Mouse (Mus musculus): ENCODE results near the gene Setdb1. TPM values are rescaled to one million over a fixed set of nuclear protein-coding genes. Genes with fewer than 3 reads are reported as not detected.

Gene Setdb1
- total and polyA plus RNA-seq, 3 experiments = 101 to 116 TPM; not detected in 1

DNA sequence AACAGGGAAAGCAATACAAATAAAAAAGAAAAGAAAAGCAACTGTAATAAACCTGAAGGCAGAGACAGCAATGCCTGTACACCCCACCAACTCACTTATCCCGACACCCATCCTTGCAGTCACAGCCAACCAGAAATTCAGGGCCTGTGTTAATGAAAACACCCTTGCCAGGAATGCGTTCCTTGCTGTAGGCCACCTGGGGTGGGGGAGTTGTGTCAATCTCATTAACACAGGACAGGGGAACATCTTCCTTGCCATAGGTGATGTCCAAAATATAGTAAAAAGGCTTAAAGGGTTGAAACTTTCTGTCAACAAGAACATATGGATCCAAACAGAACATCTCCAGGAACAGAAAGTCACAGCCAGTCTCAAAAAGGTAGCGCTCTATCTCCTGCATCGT is 18.8 kb downstream of the Setdb1 start:
- DNase-seq (ENCODE audit: low read depth, low spot score) = no peak
- peaks cover 0 to 90% of the 10 kb centered on the region in 2 experiments; a peak in 2 of 4 replicates for H3K36me3 ChIP-seq (ENCODE audit: control insufficient read depth in 1 of 2, insufficient read depth in 2 of 2, low read length in 2 of 2)

DNA sequence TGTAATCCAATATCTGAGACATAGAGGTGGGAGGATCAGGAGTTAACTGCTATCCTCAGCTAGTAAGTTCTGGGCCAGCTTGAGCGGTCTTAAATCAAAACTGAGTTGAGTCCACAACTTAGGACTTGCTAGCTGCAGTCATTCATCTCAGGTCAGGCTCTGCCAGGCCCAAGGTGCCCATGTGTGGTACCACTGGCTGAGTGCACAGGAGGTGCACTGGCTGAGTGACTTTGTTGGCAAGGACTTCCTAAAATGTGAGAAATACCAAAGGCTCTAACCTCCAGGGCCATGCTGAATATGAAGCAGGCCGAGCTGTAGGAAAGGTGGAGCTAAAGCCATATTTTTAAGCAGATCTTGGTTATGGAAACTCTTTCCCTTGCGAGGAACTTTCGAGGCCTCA is 19.7 kb downstream of the Setdb1 start:
- TF ChIP-seq POLR2A (IDR thresholded peaks at IDR 0.05; ENCODE audit: control insufficient read depth in 1 of 2, insufficient read depth in 1 of 2, low read depth in 1 of 2, low read length in 2 of 2, poor library complexity in 1 of 2) (peak in 1 of 2 experiments; percentile 33; a peak in 1 of 4 replicates), ELF1 (IDR thresholded peaks at IDR 0.05; ENCODE audit: low read depth, low read length) (no peak), POLR2AphosphoS2 (IDR thresholded peaks at IDR 0.05; ENCODE audit: low read length) (peak; percentile 48; the same call in 1 of the 2 replicates), SIN3A (IDR thresholded peaks at IDR 0.05; ENCODE audit: low read length) (no peak), ZC3H11A (IDR thresholded peaks at IDR 0.05; ENCODE audit: low read depth, low read length) (no peak)
- Histone ChIP-seq H3K9me3 (replicated peaks; ENCODE audit: insufficient read depth, low read length) (no peaks in the 10 kb centered on the region), H3K36me3 (ENCODE audit: control insufficient read depth in 1 of 2, insufficient read depth in 2 of 2, low read length in 2 of 2) (peaks cover 0 to 89% of the 10 kb centered on the region in 2 experiments; a peak in 2 of 4 replicates), H3K4me3 (ENCODE audit: control insufficient read depth in 1 of 2, insufficient read depth in 1 of 2, low read depth in 2 of 2, low read length in 2 of 2) (no peak overlapping the region), H3K27me3 (ENCODE audit: control insufficient read depth in 1 of 2, insufficient read depth in 2 of 2, low read length in 2 of 2) (no peaks in the 10 kb centered on the region), H3K4me1 (ENCODE audit: control insufficient read depth in 1 of 2, insufficient read depth in 2 of 2, low read length in 2 of 2) (no peaks in the 10 kb centered on the region), H3K27ac (ENCODE audit: control insufficient read depth, low read depth, low read length) (no peak overlapping the region), H3K9ac (ENCODE audit: control insufficient read depth, low read depth, low read length, poor library complexity, severe bottlenecking) (no peak overlapping the region), H3K79me2 (ENCODE audit: control insufficient read depth, insufficient read depth, low read length, poor library complexity) (no peaks in the 10 kb centered on the region)
- no peak for DNase-seq (ENCODE audit: low read depth, low spot score)

More for the DNA sequence above, 18.8 kb downstream of the Setdb1 start:
- H3K9me3 ChIP-seq (replicated peaks; ENCODE audit: insufficient read depth, low read length) = no peaks in the 10 kb centered on the region
- TF ChIP-seq ETS1 (IDR thresholded peaks at IDR 0.05; ENCODE audit: low read depth, low read length) = no peak
- no peak for TF ChIP-seq MYB (IDR thresholded peaks at IDR 0.05; ENCODE audit: low read depth, low read length)
- no peak for TF ChIP-seq E2F4 (IDR thresholded peaks at IDR 0.05; ENCODE audit: borderline replicate concordance, low read depth, low read length)
- no peak for TF ChIP-seq CHD1 (IDR thresholded peaks at IDR 0.05; ENCODE audit: low read depth, low read length)
- no peak for TF ChIP-seq MAFK (IDR thresholded peaks at IDR 0.05; ENCODE audit: borderline replicate concordance, low read depth, low read length)
- TF ChIP-seq POLR2A (IDR thresholded peaks at IDR 0.05; ENCODE audit: control insufficient read depth in 1 of 2, insufficient read depth in 1 of 2, low read depth in 1 of 2, low read length in 2 of 2, poor library complexity in 1 of 2) = no peak
- TF ChIP-seq USF2 (IDR thresholded peaks at IDR 0.05; ENCODE audit: borderline replicate concordance in 1 of 2, insufficient read depth in 1 of 2, low read depth in 1 of 2, low read length in 2 of 2) = no peak
- TF ChIP-seq JUND (IDR thresholded peaks at IDR 0.05; ENCODE audit: low read depth, low read length) = no peak
- TF ChIP-seq TAL1 (IDR thresholded peaks at IDR 0.05; ENCODE audit: low read length) = no peak
- no peak for TF ChIP-seq CHD2 (IDR thresholded peaks at IDR 0.05; ENCODE audit: low read length)
- TF ChIP-seq HCFC1 (IDR thresholded peaks at IDR 0.05; ENCODE audit: low read depth, low read length) = no peak
- TF ChIP-seq MEF2A (IDR thresholded peaks at IDR 0.05; ENCODE audit: extremely low read depth, insufficient replicate concordance, low read depth, low read length, poor library complexity, severe bottlenecking) = no peak
- no peak for TF ChIP-seq CTCF (IDR thresholded peaks at IDR 0.05 in 2 of 3, conservative IDR thresholded peaks at IDR 0.05 in 1 of 3; ENCODE audit: control insufficient read depth in 1 of 3, insufficient read depth in 1 of 3, low read depth in 2 of 3, low read length in 3 of 3, poor library complexity in 1 of 3, severe bottlenecking in 1 of 3)
- no peaks in the 10 kb centered on the region for H3K4me1 ChIP-seq (ENCODE audit: control insufficient read depth in 1 of 2, insufficient read depth in 2 of 2, low read length in 2 of 2)
- H3K4me3 ChIP-seq (ENCODE audit: control insufficient read depth in 1 of 2, insufficient read depth in 1 of 2, low read depth in 2 of 2, low read length in 2 of 2) = no peak overlapping the region
- no peaks in the 10 kb centered on the region for H3K27me3 ChIP-seq (ENCODE audit: control insufficient read depth in 1 of 2, insufficient read depth in 2 of 2, low read length in 2 of 2)
- H3K79me2 ChIP-seq (ENCODE audit: control insufficient read depth, insufficient read depth, low read length, poor library complexity) = no peaks in the 10 kb centered on the region
- no peak overlapping the region for H3K27ac ChIP-seq (ENCODE audit: control insufficient read depth, low read depth, low read length)
- H3K9ac ChIP-seq (ENCODE audit: control insufficient read depth, low read depth, low read length, poor library complexity, severe bottlenecking) = no peak overlapping the region
